Mouse (Mus musculus) c-Kit-positive CD71-positive TER-119-negative erythroid progenitor cells, embryonic 14.5 days (primary cell): Measurements from ENCODE around the gene Zfand6.

ENCODE experiments used
- DNase-seq: peaks from one replicate; pipeline ENCODE4 v3.0.0-alpha.2; 2013; ENCODE audit warnings: low read depth

The Zfand6 gene

DNA sequence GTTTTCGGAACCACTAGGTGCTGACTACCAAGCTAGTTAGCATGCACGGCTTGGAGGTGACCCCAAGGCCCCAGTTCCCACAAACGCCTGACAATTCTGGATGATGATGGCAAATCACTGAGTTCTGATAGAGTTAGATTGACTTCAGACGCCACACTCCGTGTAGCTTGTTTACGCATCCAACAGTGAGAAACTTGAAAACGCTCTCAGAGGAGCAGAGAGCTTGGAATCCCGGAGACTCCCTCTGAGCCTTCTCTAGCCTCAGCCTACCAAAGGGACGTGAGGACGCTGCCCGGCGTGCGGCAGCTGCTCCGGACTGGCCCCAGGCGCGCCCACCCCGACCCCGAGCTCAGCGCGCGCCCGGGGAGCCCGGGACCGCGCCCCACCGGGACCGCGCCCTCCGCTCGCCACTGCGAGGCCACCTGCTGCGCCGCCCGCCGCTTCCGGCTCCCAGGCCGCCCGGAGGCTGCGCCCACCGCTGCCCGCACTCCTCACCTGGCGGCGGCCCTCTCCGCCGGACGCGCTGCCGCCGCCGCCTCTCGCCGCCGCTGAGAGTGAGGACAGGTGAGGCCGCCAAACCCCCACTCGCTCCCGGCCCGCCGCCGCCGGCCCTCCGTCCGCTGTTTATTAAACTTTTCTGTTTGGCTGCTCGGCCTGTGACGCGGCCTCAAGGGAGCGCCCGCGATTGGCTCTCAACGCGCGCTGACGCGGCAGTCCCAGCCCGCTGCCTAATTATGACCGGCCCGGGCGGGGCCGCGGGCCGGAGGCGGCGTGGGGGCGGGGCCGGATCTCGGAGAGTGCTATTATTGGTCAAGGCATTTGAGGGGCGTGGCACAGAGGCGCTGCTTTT lies at the start of gene Zfand6:
Zfand6 (minus strand) TSS at position 709 of the 850 bp plus-strand sequence.
- peak; percentile 95 for DNase-seq

DNA sequence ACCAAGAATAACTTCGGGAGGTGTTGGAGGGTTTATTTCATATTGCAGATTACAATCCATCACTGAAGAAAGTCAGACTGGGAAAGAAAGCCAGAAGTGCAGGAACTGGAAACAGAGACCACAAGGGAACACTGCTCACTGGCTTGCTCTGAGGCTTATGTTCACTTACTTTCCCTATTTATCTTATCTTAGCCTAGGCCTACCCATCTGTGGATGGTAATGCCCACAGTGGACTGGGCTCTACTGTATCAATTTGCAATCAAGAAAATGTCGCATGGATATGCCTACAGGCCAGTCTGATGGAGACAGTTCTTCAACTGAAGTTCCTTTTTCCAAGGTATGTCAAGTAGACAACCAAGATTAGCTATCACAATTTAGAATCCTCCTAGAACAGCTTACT lies 47.0 kb upstream of the Zfand6 start:
- DNase-seq = no peak

DNA sequence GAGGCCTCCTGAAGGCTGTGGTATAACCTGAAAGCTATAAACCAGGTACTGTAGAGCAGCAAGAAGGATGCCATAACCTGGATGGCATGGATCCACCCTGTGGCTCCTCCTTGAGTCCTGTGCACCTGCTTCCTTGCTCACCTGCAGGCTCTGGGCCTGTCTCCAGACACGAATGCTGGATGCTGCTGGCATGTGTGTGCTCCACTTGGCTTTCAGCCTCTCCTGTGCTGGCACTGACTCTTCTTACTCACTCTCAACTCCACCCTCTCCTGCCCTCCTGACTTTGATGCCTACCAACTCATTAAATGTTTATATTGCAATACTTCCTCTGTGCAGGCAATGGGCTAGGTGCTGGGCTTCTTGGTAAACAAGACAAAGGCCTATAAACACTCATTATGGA lies 43.3 kb upstream of the Zfand6 start:
- no peak for DNase-seq

DNA sequence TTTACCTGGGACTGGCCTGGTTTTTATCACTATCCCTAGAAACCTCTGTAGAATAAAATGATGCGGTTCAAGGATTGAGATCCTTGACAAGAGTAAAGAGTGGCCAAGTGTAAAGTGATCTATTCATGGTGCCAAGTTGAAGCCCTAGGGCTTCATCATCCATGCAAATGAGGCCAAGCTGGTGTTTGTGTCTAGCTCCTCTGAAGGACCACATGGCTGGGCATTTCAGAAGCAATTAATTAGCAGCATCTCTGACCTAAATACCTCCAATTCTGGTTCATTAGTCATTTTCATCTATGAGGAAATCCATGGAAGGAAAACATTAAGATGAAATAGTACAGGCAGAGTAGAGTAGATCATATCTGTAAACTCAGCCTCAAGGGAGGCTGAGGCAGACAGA lies 42.3 kb upstream of the Zfand6 start:
- DNase-seq = no peak

DNA sequence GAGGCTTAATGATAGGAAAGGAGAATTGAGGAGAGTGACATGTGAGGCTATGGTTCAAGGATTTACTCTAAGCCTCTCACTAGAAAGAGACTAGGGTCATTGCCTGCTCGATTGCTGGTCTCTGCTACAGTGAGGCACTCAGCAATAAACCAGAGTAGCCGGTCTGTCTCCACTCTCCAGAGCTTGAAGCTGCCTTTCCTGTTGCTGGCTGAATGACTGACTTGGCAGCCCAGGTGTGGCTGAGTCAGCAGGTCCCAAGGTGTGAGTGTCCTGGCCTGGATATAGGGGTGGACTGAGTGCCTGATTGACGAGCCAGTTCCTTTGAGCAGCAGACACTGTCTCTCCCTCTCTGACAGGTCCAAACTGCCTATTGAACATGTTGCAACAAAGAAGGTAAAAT lies 41.3 kb upstream of the Zfand6 start:
- no peak for DNase-seq

GRCm38 (mm10) chr7:84722804-84723459 lies 33.2 kb upstream of the Zfand6 start:
- peak; percentile 82 for DNase-seq

DNA sequence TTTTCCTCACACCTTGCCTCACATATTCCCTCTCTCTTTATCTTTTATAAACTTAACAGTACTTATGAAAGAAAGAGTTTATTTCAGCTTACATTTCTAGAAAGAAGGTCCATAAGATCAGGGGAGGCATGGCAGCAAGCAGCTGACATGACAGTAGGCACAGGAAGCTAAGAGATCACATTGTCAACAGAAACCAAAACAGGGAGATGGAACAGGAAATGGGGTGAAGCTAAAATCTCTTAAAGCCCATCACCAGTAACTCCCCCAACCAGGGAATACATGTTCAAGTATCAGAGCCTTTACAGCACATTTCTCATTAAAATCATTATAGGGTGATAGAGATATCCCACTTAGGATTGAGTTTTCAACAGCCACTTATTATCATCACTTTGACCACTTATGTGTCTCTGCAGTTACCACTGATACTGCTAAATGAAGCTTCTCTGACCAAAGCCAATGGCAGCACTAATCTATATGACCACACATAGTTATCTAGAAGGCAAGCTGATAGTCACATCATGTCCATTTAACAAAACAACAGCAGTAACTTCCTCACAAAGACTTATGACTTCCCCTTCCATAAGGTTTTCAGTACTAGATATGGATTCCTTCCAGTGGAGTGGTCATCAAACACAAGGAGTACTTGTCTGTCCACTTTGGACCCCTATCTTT lies 20.7 kb upstream of the Zfand6 start:
- no peak for DNase-seq

DNA sequence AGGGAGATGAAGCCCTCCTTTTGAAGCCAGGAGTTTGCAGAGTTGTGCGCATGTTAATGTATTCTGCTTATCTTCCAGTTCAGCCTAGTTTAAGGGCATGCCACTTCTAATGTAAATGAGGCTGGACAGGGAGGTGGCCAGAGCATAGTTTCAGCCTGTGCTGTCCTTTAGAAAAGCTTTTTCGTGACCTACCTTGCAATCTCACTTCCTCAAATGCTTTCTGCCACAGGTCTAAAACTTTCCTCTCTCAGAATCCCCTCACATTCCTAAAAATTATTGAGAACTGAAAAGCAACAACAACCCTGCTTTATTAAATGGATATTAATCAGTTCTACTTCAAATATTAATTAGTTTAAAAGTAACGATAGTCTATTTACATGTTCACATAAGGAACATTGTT lies 17.1 kb upstream of the Zfand6 start:
- DNase-seq = no peak

DNA sequence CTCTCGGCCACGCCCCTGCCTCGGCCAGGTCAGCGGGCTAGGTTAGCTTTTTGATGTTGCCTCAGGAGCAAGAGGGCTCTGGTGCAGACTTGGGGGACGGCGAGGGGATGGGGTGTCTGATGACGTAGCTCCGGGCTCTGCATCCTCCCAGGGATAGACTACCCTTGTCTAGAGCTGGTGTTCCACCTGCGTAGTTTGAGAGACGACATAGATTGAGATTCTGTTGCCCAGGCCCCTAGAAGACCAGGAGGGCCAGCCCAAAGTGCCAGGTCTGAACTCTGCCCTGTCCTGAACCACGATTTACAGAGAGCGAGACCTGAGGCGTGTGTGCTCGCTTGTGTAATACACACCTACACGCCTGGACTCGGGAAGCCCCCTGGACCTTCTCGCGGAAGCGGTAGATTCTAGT lies 346 bp upstream of the Zfand6 start:
- no peak for DNase-seq

DNA sequence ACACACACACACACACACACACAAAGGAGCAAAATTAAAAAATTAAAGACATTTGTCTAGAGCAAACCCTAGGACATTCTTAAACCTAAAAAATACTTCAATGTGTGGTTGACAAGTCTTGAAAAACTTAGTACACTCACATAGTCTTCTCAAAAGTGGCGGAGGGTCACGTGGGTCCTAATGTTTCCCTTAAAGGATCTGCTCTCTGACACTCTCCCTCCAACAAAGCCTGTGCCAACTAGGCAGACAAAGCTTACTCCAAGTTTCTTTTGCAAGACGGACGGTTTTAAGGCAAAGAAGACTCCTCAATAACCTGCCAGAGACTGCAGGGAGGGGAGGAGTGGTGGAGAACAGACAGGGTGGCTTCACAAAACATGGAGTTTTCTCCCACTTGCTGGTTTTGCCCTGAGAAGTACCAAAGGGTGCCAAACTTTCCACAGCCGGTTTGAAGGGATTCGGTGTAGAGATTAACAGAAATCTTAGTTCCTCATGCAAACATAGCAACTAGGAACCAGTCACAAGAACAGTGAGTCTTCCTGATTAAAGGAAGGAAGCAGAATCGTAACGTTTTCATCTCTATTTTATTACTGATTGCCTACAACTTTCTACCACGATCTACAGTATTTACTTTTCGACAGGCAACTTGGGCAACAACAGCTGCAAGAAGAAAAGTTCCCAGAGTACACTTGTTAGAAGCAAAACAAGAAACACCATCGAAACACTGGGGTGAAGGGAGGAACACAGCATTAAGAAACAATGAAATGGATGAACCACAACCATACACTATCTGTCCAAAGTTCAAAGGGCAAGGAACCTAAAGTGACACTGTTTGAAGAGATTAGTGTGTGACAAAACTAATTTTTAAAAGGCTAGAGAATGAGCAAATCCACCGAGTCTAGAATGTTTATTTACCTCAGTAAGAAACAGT lies 1.8 kb downstream of the Zfand6 start:
- DNase-seq = no peak

GRCm38 (mm10) chr7:84686380-84686779 lies 3.4 kb downstream of the Zfand6 start:
- DNase-seq = no peak

GRCm38 (mm10) chr7:84684675-84685074 lies 5.1 kb downstream of the Zfand6 start:
- DNase-seq = no peak

- DNase-seq = no peak
Measured at GRCm38 (mm10) chr7:84681558-84681957, 8.2 kb downstream of the Zfand6 start.

DNA sequence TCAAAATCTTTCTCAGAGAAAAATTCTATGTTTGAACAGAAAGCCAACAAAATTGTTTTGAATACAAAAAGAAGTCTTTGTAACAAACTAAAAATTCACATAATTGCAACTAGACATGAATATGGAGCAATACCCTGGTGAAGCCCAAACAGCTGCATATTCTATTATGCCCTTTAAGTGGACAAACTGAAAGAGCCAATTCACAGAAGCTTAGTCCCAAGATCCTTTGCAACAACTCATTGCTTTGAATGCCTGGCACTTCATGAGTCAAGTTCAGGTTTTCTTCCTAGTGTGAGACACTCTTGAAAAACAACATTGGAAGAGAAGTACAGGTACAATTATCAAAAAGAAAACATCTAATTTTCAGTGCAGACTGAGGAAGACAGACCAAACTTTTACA lies 8.8 kb downstream of the Zfand6 start:
- DNase-seq = no peak

DNA sequence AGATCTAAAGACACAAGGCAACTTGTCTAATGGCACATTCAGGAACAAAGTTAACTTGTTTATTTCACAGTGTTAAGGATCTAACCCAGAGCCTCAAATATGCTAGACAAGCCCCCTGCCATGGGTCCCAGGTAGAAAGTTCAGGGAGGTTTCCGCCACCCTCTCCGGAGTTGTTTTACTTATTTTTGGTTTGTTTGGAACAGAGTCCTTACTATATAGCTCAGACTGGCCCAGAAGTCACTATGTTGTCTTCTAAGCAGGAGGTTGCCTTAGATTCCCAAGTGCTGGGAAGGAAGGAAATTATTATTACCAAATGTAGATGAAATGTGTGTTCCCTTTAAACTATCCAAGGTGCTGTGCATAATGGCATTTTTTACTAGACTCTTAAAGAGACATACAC lies 9.7 kb downstream of the Zfand6 start:
- DNase-seq = no peak

- DNase-seq = peak; percentile 89
Measured at GRCm38 (mm10) chr7:84679264-84679663, 10.5 kb downstream of the Zfand6 start.

GRCm38 (mm10) chr7:84673103-84673502 lies 16.7 kb downstream of the Zfand6 start:
- DNase-seq = no peak

- no peak for DNase-seq
Measured at GRCm38 (mm10) chr7:84669554-84670152, 20.1 kb downstream of the Zfand6 start.

DNA sequence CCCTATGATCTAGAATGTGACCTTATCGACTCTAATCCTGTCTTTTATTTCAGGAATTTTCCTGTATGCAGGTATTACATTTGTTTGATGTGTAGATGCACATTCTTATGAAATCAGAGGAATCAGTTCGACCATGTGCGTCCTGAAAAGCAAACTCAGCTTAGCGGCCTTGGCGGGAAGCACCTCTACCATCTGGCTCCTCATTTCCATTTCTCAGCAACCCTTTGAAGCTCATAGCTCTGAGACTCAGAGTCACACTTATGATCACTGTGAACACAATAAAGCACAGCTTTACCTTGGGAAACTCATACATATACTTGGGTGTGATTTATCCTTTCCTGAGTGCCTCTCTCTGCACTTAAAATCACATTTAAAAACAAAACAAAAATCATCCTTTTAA lies 21.8 kb downstream of the Zfand6 start:
- DNase-seq = no peak

DNA sequence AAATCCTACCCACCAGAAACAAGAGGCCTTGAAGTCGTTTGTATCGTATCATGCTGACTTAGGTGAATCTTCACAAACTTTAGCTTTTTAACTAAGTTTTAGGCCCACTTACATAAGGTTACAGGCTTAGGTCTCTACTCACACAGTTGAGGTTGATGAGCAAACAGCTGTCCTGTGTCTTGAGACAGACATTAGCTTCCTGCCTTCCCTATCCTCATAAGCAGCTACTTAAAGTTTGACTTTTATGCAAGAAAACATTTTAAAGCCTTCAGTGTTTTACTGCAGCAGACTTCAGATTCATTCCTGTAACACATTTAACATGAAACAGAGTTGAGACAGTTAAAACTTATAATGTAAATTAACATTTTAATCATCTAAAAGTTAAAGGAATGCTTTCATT lies 37.0 kb downstream of the Zfand6 start:
- no peak for DNase-seq

DNA sequence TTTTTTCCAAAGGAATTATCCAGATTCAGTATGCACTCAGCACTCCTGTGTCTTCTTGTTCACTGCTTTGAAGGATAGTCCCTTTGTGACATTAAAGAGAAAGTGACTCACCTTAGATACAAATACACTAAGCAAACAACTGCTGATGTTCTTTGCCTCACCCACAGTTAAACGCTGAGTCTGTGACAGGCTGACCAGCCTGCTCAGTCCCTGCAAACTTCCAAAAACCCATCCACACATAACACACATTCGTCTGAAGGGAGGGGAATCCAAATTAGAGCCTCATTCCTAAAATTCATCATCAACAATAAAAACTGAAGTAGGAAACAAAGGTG lies 37.8 kb downstream of the Zfand6 start:
- no peak for DNase-seq
